13 mouse cellular contexts compared by ENCODE assay signal in the genomic region with DNA sequence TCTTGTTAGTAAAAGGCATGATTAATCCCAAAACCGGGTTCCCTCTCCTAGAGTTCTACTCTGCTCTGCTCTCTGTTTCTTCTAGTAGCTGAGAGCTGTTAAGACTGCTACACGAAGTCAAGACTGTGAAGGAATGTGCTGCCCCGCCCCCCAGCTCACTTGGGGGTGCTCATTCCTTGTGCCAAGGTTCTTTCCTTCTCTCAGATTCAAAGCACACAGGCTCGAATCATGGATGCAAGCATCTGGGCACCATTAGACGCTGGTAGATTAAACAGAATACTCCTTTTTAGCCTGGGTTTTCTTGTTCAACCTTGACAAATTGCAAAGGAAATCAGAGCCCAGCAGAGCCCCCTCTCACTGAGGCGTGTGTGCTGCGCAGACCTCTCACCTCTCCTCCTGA.
A peak's percentile ranks its signal among the peaks of the same experiment; 100 is the strongest.
DNase-seq lines count a peak whose midpoint lies in the region; ATAC-seq and TF ChIP-seq lines count a peak whose summit lies in the region.
"Had no signal": no experiment of that assay in that cellular context is flagged by ENCODE, and none has a peak within 500 bp of the region (broad histone marks: within the 10 kb centered on the region; RNA-seq: fewer than 3 reads in every experiment).

No protein-coding gene starts in this region.

- H3K36me3 ChIP-seq in forebrain, embryonic 10.5 days (replicated peaks), result no peaks in the 10 kb centered on the region
- no peaks in the 10 kb centered on the region for H3K36me3 ChIP-seq in forebrain, embryonic 14.5 days (ENCODE audit: control insufficient read depth, insufficient read depth, low read length)
- H3K36me3 ChIP-seq in lung, embryonic 14.5 days (ENCODE audit: insufficient read depth), result no peaks in the 10 kb centered on the region
- H3K36me3 ChIP-seq in embryonic facial prominence, embryonic 12.5 days, result no peaks in the 10 kb centered on the region
- H3K36me3 ChIP-seq: neural tube, embryonic 12.5 days had no signal

- H3K4me2 ChIP-seq in forebrain, embryonic 14.5 days (ENCODE audit: low read length), result no peak overlapping the region
- no peak overlapping the region for H3K4me2 ChIP-seq in lung, embryonic 14.5 days
- H3K4me2 ChIP-seq in embryonic facial prominence, embryonic 12.5 days (replicated peaks), result peak overlapping the region; percentile 16
- H3K4me2 ChIP-seq: neural tube, embryonic 12.5 days had no signal

- H3K27ac ChIP-seq in forebrain, embryonic 10.5 days, result no peak overlapping the region
- H3K27ac ChIP-seq in forebrain, embryonic 14.5 days (ENCODE audit: low read depth, low read length), result no peak overlapping the region
- no peak overlapping the region for H3K27ac ChIP-seq in lung, embryonic 14.5 days (ENCODE audit: low read depth)
- H3K27ac ChIP-seq in embryonic facial prominence, embryonic 12.5 days, result peak overlapping the region; percentile 60
- H3K27ac ChIP-seq: neural tube, embryonic 12.5 days had no signal

- peaks cover 15% of the 10 kb centered on the region for H3K4me1 ChIP-seq in forebrain, embryonic 10.5 days
- peaks cover 3% of the 10 kb centered on the region for H3K4me1 ChIP-seq in forebrain, embryonic 14.5 days (ENCODE audit: control insufficient read depth, insufficient read depth, low read length)
- H3K4me1 ChIP-seq in lung, embryonic 14.5 days (ENCODE audit: insufficient read depth), result no peaks in the 10 kb centered on the region
- H3K4me1 ChIP-seq in lung, adult 2 months (ENCODE audit: control insufficient read depth, insufficient read depth, low read length), result no peaks in the 10 kb centered on the region
- peaks cover 24% of the 10 kb centered on the region for H3K4me1 ChIP-seq in embryonic facial prominence, embryonic 12.5 days
- H3K4me1 ChIP-seq: neural tube, embryonic 12.5 days had no signal

- H3K9me3 ChIP-seq in forebrain, embryonic 10.5 days, result no peaks in the 10 kb centered on the region
- H3K9me3 ChIP-seq in forebrain, embryonic 14.5 days (replicated peaks; ENCODE audit: control insufficient read depth, low read length), result no peaks in the 10 kb centered on the region
- no peaks in the 10 kb centered on the region for H3K9me3 ChIP-seq in lung, embryonic 14.5 days (ENCODE audit: low read depth, low read length)
- no peaks in the 10 kb centered on the region for H3K9me3 ChIP-seq in embryonic facial prominence, embryonic 12.5 days
- H3K9me3 ChIP-seq: neural tube, embryonic 12.5 days had no signal

- TF ChIP-seq POLR2A in lung, adult 2 months (IDR thresholded peaks at IDR 0.05; ENCODE audit: borderline replicate concordance, extremely low read depth, low read depth, low read length), result no peak

- DNase-seq in forebrain, embryonic 10.5 days (ENCODE audit: extremely low spot score, low spot score), result peak; percentile 18
- no peak for DNase-seq in forebrain, embryonic 14.5 days (ENCODE audit: low spot score)
- peak; percentile 35 for DNase-seq in lung, embryonic 14.5 days
- no peak for DNase-seq in lung, adult 2 months
- peak; percentile 54 for DNase-seq in mesoderm, embryonic 11.5 days (ENCODE audit: low read depth, low spot score)
- no peak for DNase-seq in gastrocnemius, adult 8-10 months (ENCODE audit: low spot score in 2 of 2)
- DNase-seq: gastrocnemius, postnatal 36 days; heart, postnatal 36 days; liver had no signal

- no peak for ATAC-seq in forebrain, embryonic 14.5 days
- peak; percentile 24; the same call in 1 of the 2 replicates for ATAC-seq in lung, embryonic 14.5 days (ENCODE audit: insufficient read depth)
- no peak for ATAC-seq in embryonic facial prominence, embryonic 12.5 days (ENCODE audit: insufficient number of reproducible peaks, insufficient read depth, low FRiP score, low TSS enrichment)
- no peak for ATAC-seq in monocyte, adult 5-6 weeks (replicated peaks; ENCODE audit: insufficient number of reproducible peaks, low FRiP score, low TSS enrichment, poor library complexity, severe bottlenecking)
- ATAC-seq: activated CD4-positive, CD25-positive, alpha-beta regulatory T cell, adult 4 months had no signal

- H3K9ac ChIP-seq in forebrain, embryonic 14.5 days (ENCODE audit: low read length), result no peak overlapping the region
- no peak overlapping the region for H3K9ac ChIP-seq in lung, embryonic 14.5 days
- H3K9ac ChIP-seq in embryonic facial prominence, embryonic 12.5 days, result no peak overlapping the region
- H3K9ac ChIP-seq: neural tube, embryonic 12.5 days had no signal

- no peak overlapping the region for H3K4me3 ChIP-seq in forebrain, embryonic 10.5 days
- H3K4me3 ChIP-seq in forebrain, embryonic 14.5 days (ENCODE audit: low read depth, low read length), result no peak overlapping the region
- H3K4me3 ChIP-seq in lung, embryonic 14.5 days (ENCODE audit: low read depth, low read length), result no peak overlapping the region
- H3K4me3 ChIP-seq in lung, adult 2 months (replicated peaks; ENCODE audit: extremely low read depth, low read depth, low read length), result no peak overlapping the region
- no peak overlapping the region for H3K4me3 ChIP-seq in embryonic facial prominence, embryonic 12.5 days
- H3K4me3 ChIP-seq: neural tube, embryonic 12.5 days had no signal

- 39% methylated on average over 7 of the region's 7 CpGs for WGBS in forebrain, embryonic 10.5 days
- 41% methylated on average over 7 of the region's 7 CpGs for WGBS in forebrain, embryonic 14.5 days
- WGBS in lung, embryonic 14.5 days, result 22% methylated on average over 7 of the region's 7 CpGs
- WGBS in lung, adult 2 months, result 27% methylated on average over 7 of the region's 7 CpGs
- 13% methylated on average over 7 of the region's 7 CpGs for WGBS in embryonic facial prominence, embryonic 12.5 days

- no peak for TF ChIP-seq CTCF in lung, embryonic 14.5 days (IDR thresholded peaks at IDR 0.05; ENCODE audit: low read depth)
- no peak for TF ChIP-seq CTCF in lung, adult 2 months (IDR thresholded peaks at IDR 0.05; ENCODE audit: insufficient read depth, low read length)

- no peaks in the 10 kb centered on the region for H3K27me3 ChIP-seq in forebrain, embryonic 10.5 days (ENCODE audit: poor library complexity, severe bottlenecking)
- H3K27me3 ChIP-seq in forebrain, embryonic 14.5 days (replicated peaks; ENCODE audit: control insufficient read depth, insufficient read depth, low read length), result no peaks in the 10 kb centered on the region
- H3K27me3 ChIP-seq in lung, embryonic 14.5 days (ENCODE audit: insufficient read depth, low read length), result no peaks in the 10 kb centered on the region
- H3K27me3 ChIP-seq in embryonic facial prominence, embryonic 12.5 days, result no peaks in the 10 kb centered on the region
- H3K27me3 ChIP-seq: neural tube, embryonic 12.5 days had no signal

Comparison
In these comparisons a context has a peak if more than half of its experiments do, and no peak if none do; other contexts are left out.
1. DNase-seq: peak in forebrain, embryonic 10.5 days (single experiment), lung, embryonic 14.5 days (single experiment) and mesoderm, embryonic 11.5 days (single experiment); none in forebrain, embryonic 14.5 days (single experiment), lung, adult 2 months (single experiment) and gastrocnemius, adult 8-10 months (0 of 2).